Comparison of ENCODE assay signal across 31 mouse cellular contexts in the genomic region with DNA sequence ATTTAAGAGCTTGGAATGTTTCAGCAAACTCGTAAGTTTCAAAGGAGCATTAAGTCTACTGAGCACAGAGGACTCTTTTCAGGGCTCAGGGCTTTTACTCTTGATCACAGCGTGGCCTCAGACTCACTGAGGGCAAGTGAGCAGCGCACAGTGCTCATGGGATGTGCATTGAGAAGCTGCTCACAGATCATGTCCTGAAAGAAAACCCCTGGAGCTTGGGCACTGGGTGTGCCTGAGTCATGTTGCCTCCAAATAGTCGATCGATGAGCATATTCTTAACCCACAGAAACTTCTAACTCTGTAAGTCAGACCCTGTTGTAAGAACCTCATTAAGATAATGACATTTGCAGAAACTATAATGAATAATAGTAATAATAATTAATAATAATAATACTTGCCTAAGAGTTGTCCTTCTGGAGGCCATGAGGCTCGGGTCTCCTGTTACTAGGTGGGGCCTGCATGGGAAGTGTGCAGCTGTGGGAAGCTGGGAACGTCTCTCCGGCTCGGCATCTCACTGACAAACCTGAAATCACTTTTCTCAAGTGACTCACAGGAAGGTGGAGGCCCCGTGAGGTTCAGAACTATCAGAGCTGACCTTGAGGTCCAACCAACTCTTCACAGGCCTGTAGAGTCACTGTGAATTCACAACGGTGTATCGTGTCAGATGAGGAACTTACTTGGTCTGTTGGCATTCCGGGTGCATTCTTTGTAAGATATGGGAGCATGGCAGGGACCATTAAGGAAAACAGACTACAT. TPM values are rescaled to one million over a fixed set of nuclear protein-coding genes. Genes with fewer than 3 reads are reported as not detected.
DNase-seq lines count a peak whose midpoint lies in the region; ATAC-seq and TF ChIP-seq lines count a peak whose summit lies in the region.
"Had no signal": no experiment of that assay in that cellular context is flagged by ENCODE, and none has a peak within 500 bp of the region (broad histone marks: within the 10 kb centered on the region; RNA-seq: fewer than 3 reads in every experiment).

No protein-coding gene starts in this region.

- no peaks in the 10 kb centered on the region for H3K27me3 ChIP-seq in heart, embryonic 11.5 days (ENCODE audit: control insufficient read depth, insufficient read depth, low read length)
- H3K27me3 ChIP-seq in heart, embryonic 16.5 days (ENCODE audit: control insufficient read depth, insufficient read depth, low read length): no peaks in the 10 kb centered on the region
- H3K27me3 ChIP-seq: CH12.LX; forebrain, embryonic 15.5 days; hindbrain, embryonic 15.5 days; limb, embryonic 13.5 days; liver, embryonic 13.5 days; Patski had no signal

- no peak overlapping the region for H3K4me3 ChIP-seq in heart, embryonic 11.5 days (ENCODE audit: low read depth, low read length)
- H3K4me3 ChIP-seq in heart, embryonic 16.5 days (ENCODE audit: low read length): no peak overlapping the region
- no peak overlapping the region for H3K4me3 ChIP-seq in embryonic fibroblast, embryonic 13.5 days (ENCODE audit: insufficient read depth, low read length)
- H3K4me3 ChIP-seq: forebrain, embryonic 15.5 days; gastrocnemius, adult 2 months; hindbrain, embryonic 10.5 days; hindbrain, embryonic 15.5 days; left cerebral cortex, adult 2 months; limb, embryonic 13.5 days; liver, embryonic 13.5 days had no signal

- 57% methylated on average over 13 of the region's 13 CpGs for WGBS in heart, embryonic 11.5 days (ENCODE audit: insufficient replicate concordance)
- WGBS in heart, embryonic 16.5 days: 48% methylated on average over 13 of the region's 13 CpGs

- H3K4me2 ChIP-seq in heart, embryonic 11.5 days: no peak overlapping the region
- no peak overlapping the region for H3K4me2 ChIP-seq in heart, embryonic 16.5 days (ENCODE audit: low read depth, low read length)
- H3K4me2 ChIP-seq: forebrain, embryonic 15.5 days; hindbrain, embryonic 15.5 days; limb, embryonic 13.5 days; liver, embryonic 13.5 days had no signal

- H3K27ac ChIP-seq in heart, embryonic 11.5 days (ENCODE audit: low read depth, low read length): peak overlapping the region; percentile 1; the same call in 1 of the 2 replicates
- peak overlapping the region; percentile 64 for H3K27ac ChIP-seq in heart, embryonic 16.5 days (ENCODE audit: low read length)
- H3K27ac ChIP-seq in embryonic fibroblast, embryonic 13.5 days (ENCODE audit: insufficient read depth, low read length): peak overlapping the region; percentile 55
- H3K27ac ChIP-seq: forebrain, embryonic 15.5 days; gastrocnemius, adult 2 months; hindbrain, embryonic 10.5 days; hindbrain, embryonic 15.5 days; left cerebral cortex, adult 2 months; limb, embryonic 13.5 days; liver, embryonic 13.5 days; macrophage had no signal

- no peak for DNase-seq in heart, adult 9 months (ENCODE audit: low spot score in 2 of 2)
- no peak for DNase-seq in heart, postnatal 4 days
- peak; percentile 63 for DNase-seq in NIH3T3 (ENCODE audit: low read depth)
- no peak for DNase-seq in layer of hippocampus, adult 18-20 months (ENCODE audit: low spot score in 2 of 2)
- DNase-seq: adrenal gland, postnatal 14 days; cerebellum, adult 11 months; cerebellum, adult 9-10 months; embryo, embryonic 11 days; gastrocnemius, adult 2 months; gastrocnemius, postnatal 36 days; kidney, adult 11 months; kidney, postnatal 14 days; liver, embryonic 13.5 days; lung, adult 18-20 months; midbrain, embryonic 14.5 days; thymus, adult 2 months; thymus, postnatal 36 days had no signal

- no peak overlapping the region for H3K9ac ChIP-seq in heart, embryonic 11.5 days (ENCODE audit: low read depth, low read length)
- H3K9ac ChIP-seq in heart, embryonic 16.5 days (ENCODE audit: low read length): no peak overlapping the region
- H3K9ac ChIP-seq: forebrain, embryonic 15.5 days; hindbrain, embryonic 15.5 days; limb, embryonic 13.5 days; liver, embryonic 13.5 days had no signal

- no peak for TF ChIP-seq POLR2A in embryonic fibroblast, embryonic 13.5 days (IDR thresholded peaks at IDR 0.05; ENCODE audit: low read depth, low read length)

- H3K4me1 ChIP-seq in heart, embryonic 11.5 days (ENCODE audit: control insufficient read depth, insufficient read depth, low read length): peaks cover 10% of the 10 kb centered on the region; the same call in 1 of the 2 replicates
- H3K4me1 ChIP-seq in heart, embryonic 16.5 days (ENCODE audit: control insufficient read depth, insufficient read depth, low read length): peaks cover 17% of the 10 kb centered on the region
- peaks cover 23% of the 10 kb centered on the region for H3K4me1 ChIP-seq in embryonic fibroblast, embryonic 13.5 days (ENCODE audit: control insufficient read depth, insufficient read depth, low read length)

- no peaks in the 10 kb centered on the region for H3K36me3 ChIP-seq in heart, embryonic 11.5 days (ENCODE audit: control insufficient read depth, insufficient read depth, low read length)
- no peaks in the 10 kb centered on the region for H3K36me3 ChIP-seq in heart, embryonic 16.5 days (ENCODE audit: control insufficient read depth, insufficient read depth)
- H3K36me3 ChIP-seq: forebrain, embryonic 15.5 days; hindbrain, embryonic 10.5 days; hindbrain, embryonic 15.5 days; limb, embryonic 13.5 days; liver, embryonic 13.5 days had no signal

- no peaks in the 10 kb centered on the region for H3K9me3 ChIP-seq in heart, embryonic 11.5 days (replicated peaks; ENCODE audit: control insufficient read depth, low read length)
- no peaks in the 10 kb centered on the region for H3K9me3 ChIP-seq in heart, embryonic 16.5 days (replicated peaks; ENCODE audit: control insufficient read depth, low read length)
- H3K9me3 ChIP-seq: forebrain, embryonic 15.5 days; hindbrain, embryonic 10.5 days; hindbrain, embryonic 15.5 days; limb, embryonic 13.5 days; liver, embryonic 13.5 days had no signal

- no peak for ATAC-seq in heart, embryonic 11.5 days (replicated peaks; ENCODE audit: insufficient number of reproducible peaks, low FRiP score, low TSS enrichment)
- ATAC-seq in heart, embryonic 16.5 days (replicated peaks; ENCODE audit: extremely low read depth, insufficient read depth, low FRiP score): no peak; the same call in 1 of the 2 replicates
- ATAC-seq: forebrain, embryonic 15.5 days; inflammation-experienced regulatory T-cells, adult 6 months; lung, postnatal 0 days; Patski had no signal

- no peak for TF ChIP-seq CTCF in embryonic fibroblast, embryonic 13.5 days (IDR thresholded peaks at IDR 0.05; ENCODE audit: borderline replicate concordance, insufficient read depth, low read length)

RNA-seq across cellular contexts. Expression of a gene that starts 45.1 kb away (rescaled TPM):
- 4.0 and 4.7 TPM in 2 replicates for polyA plus RNA-seq in heart, embryonic 11.5 days (2014; fragmentation: Nextera tagmentation; extraction: Ambion mirVana)
- polyA plus RNA-seq in heart, embryonic 16.5 days (2015; fragmentation: Nextera tagmentation; extraction: Ambion mirVana): 4.4 and 7.9 TPM in 2 replicates
- total RNA-seq in heart, postnatal 4 days (2021): 1 to 10 TPM; 6.9 to 7.5 TPM
- 5.0 and 6.8 TPM in 2 replicates for polyA plus RNA-seq in embryonic fibroblast, embryonic 13.5 days (2011; ENCODE audit: insufficient read length, low read depth, missing spikeins)
- total RNA-seq in layer of hippocampus, adult 18-20 months (2021): 10 to 100 TPM; 13.5 to 13.7 TPM
- total RNA-seq: monocyte, adult 5-6 weeks had no signal

Comparison
In these comparisons a context has a peak if more than half of its experiments do, and no peak if none do; other contexts are left out.
1. H3K27ac ChIP-seq: peak in every context shown above with its lines; median percentile 64 in heart, embryonic 16.5 days; 55 in embryonic fibroblast, embryonic 13.5 days; 1 in heart, embryonic 11.5 days.